Mouse (Mus musculus) gastrocnemius, postnatal 25 days (tissue): ENCODE measurements at regions not wholly inside any gene's neighbourhood (a gene's known extent, or its start where the extent isn't known, plus 50 kb on each side); places are given as distances from the start of the nearest gene placed in this dataset.
"Not testable (repeated sequence)": the region's sequence is repeated elsewhere in the genome, so short reads cannot be mapped to it uniquely, and the experiment has no call there.

Source experiments
- DNase-seq: peaks from one replicate; pipeline ENCODE4 v3.0.0; 2022

DNA sequence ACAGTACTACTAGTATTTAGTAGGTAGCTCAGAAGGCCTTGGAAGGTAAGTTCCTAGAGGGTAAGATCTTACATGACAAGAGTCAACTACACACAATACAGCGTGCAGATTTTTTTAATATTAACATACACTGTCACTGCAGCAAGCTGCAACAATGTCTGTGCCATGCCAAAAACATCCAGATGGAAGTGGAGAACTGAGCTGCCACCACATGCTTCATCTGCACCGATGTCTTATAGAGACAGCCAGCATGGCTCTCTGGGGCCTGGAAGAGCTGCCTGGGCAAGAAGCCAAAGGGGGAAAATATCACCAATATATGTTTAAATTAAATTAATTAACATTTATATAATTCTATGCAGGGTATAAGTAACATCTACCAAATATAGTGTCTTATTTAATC, 795.3 kb downstream of the Cypt12 start:
- no peak for DNase-seq

DNA sequence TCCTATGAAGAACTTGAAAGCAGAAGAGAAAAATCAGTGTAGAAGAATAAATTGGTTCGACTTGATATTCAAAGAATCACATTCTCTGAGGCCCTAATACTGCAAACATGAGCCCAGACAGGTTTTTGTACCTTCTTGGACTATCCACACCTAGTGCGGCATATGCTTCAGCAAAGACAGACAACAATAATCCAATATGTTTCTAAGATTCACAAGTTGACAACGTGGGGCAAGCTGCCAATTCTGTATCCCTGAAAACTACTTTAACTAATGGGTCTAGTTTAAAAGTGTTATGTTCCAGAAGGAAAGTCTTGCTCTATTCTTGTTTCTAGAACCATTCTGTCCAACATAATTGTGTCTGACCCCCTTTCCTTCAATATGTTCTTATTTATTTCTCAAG, 796.0 kb downstream of the Cypt12 start:
- no peak for DNase-seq

DNA sequence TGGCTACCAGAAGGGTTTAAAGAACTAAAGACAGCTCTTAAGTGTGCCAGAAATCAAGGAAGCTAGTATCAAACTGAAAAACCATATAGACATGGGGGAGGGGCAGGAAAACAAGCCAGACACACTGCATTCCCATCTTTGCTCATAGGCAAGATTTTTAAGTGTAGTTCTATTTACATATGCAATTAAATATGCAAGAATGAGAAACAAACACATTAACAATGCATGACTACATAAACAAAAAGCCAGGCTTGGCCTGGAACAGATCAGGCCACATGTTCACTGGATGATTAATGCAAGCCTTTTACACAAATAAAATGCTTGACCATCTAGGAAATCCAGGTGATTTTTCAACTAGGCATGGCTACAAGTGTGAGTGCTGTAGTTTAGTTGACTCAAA, 798.0 kb downstream of the Cypt12 start:
- no peak for DNase-seq

DNA sequence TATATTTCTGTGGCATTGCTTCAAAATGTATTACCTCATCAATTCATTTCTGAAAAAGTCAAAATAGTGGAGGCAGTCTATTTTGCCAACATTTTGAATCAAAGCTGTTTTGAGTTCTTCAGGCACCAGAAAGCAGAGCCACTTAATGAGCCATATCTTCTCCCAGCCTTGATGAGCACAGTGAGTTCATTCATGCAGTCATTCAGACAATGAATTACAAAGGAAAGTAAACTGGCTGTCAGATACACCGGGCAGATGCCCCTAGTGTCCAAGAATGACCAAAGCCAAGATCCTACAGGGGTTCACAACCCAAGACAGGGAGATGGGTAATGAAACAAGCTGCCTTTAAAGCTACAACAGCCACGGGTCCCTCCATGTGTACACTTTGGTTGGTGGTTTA, 798.7 kb downstream of the Cypt12 start:
- DNase-seq, result no peak

DNA sequence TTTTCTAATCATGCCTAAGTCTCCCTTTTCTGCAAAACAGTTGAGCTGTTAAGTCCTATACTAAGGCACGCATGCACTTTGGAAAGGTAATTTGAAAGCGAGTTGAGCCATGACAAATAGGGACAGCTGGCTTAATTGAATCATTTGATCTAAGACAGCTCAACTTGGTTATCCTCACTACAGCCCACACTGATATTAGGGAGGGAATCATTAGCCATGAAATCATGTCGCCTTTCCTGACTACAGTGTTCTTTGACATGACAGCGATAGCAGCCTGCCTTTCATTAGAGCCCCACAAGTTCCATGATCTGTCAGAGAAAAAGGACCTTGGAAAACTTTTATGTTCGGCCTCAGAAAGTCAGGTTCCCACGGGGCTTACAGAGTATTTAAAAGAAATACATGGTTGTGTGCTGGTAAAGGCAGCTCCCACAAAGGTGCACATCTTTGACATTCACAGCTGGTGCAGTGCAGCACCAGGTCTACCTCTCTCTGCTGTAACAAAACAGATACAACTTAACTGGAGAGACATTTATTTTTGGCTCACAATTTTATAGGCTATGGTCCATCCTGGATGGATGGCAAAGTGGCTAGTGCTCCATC, 803.5 kb downstream of the Cypt12 start:
- DNase-seq, result no peak

GRCm38 (mm10) chr3:18764301-18765078, 816.3 kb downstream of the Cypt12 start:
- no peak for DNase-seq

DNA sequence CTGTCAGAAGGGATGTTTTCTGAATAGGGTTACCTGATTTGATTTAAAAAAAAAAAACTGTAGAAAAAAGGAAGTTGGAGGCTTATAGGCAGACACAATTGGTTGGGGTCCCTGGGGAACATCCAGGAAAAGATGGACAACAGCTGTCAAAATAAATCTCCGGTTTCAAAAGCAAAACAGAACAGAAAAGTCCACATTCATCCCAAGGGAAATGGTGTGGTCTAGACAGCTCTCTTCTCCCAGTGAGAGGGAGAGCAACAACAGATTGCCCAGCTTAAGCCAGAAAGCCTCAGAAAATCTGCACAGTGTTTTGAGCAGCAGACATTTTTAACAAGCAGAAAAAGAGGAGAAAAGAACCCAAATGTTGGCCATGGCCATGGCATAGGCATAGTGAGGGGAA, 830.3 kb downstream of the Cypt12 start:
- no peak for DNase-seq

GRCm38 (mm10) chr3:18787531-18788176, 839.4 kb downstream of the Cypt12 start:
- no peak for DNase-seq

- DNase-seq, result no peak
Observed at GRCm38 (mm10) chr3:18802794-18803193, 825.7 kb downstream of the 1700064H15Rik start.

DNA sequence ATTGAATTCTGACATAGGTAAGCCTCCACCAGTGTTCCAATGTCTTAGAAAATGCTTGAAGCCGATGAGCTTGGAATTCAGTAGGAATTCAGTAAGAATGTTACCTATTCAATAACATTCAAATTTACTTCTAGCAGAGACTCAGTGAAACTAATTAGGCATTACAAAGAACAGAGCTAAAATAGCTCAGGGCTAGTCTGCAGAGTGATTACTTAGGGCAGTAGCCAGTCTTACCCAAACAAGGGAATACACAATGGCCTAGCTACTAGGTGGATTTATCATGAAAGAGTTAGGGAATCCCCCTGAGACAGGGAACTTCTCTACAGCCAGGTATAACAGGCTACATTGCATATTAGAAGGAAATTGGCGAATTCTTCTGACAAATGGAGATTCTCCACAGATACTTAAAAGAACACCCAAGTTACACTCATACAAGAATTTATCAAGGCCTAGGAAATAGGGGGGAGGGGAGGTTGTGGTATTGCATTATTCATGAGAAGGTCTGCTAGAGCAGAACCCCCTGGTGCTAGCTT, 799.6 kb downstream of the 1700064H15Rik start:
- not testable (repeated sequence) for DNase-seq

- no peak for DNase-seq
Observed at GRCm38 (mm10) chr3:18868117-18868739, 760.2 kb downstream of the 1700064H15Rik start.

GRCm38 (mm10) chr3:18868758-18869157, 759.7 kb downstream of the 1700064H15Rik start:
- DNase-seq, result no peak

- no peak for DNase-seq
Observed at GRCm38 (mm10) chr3:18877060-18877459, 751.4 kb downstream of the 1700064H15Rik start.

DNA sequence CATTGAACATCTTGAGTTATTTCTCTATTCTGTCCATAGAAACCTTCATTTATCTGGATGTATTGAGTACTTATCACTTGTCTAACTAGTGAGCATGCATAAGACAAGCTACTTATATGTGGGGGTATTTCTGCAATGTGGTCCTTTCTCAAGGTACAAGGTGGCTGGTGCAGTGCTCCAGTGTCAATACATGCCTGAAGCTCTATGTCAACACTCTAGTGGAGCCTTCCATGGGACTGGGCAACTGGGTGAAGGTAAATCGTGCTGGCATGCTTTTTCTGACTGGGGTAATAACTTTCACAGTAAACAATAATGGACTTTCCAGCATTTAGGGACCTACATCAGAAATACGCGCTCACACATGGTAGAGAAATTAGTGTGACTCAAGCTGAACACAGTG, 750.9 kb downstream of the 1700064H15Rik start:
- DNase-seq, result no peak

- DNase-seq, result no peak
Observed at GRCm38 (mm10) chr3:18881186-18881585, 747.3 kb downstream of the 1700064H15Rik start.

- DNase-seq, result no peak
Observed at GRCm38 (mm10) chr3:18892813-18893212, 735.7 kb downstream of the 1700064H15Rik start.

DNA sequence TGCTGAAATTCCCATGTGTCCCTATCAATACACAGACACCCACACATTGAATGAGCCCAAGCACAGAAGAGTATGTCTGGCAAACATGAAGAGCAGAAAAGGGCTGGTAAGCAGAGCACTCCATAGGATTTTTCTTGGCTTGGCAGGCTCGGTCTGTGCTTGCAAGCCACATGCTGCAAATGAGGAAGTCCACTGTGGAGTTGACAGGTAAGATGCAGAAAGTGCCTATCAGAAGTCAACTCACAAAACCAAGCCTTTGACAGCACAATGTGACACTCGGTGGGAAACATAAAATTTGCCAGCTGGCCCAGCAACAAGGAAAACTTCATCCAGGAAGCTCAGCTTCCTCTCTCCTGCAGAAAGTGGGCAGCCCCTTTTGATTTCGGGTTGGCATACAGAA, 722.7 kb downstream of the 1700064H15Rik start:
- no peak for DNase-seq

GRCm38 (mm10) chr3:18906210-18906609, 722.3 kb downstream of the 1700064H15Rik start:
- DNase-seq, result no peak

GRCm38 (mm10) chr3:18908737-18909136, 719.7 kb downstream of the 1700064H15Rik start:
- DNase-seq, result no peak

DNA sequence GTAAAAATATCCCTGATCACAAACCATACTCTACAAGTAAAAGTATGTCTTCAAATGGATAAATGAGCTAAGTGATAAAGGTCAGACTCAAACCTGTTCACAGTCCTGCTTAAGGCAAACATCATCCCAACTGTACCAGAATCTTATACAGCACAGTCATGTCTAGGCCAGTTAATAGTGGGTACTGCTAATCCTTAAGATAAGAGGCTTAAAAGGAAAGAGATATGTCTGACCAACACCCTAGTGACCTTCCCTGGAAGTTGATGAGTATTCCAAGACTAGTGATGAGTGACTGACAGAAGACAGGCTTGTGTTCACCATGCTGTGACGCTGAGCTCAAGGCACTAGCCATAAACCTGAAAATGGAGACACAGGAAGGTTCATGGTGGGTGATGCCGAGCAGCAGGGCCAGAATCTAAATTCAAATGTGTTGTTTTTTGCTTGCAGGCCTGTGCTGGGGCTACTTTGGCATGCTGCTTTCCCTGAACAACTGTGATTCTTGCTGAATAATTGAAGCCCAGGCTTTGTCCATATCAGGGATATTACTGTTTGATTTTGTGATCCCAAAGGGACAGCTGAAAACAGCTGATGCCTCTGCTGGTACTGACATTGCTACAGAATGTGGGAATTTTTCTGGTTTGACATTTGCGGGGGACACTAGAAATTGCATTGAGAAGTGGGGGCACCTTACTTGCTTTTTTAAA, 699.9 kb downstream of the 1700064H15Rik start:
- no peak for DNase-seq

- DNase-seq, result no peak
Observed at GRCm38 (mm10) chr3:18929105-18929492, 699.4 kb downstream of the 1700064H15Rik start.
